Mouse (Mus musculus): ENCODE results near the gene Xpo4.
"Not testable (repeated sequence)": the region's sequence is repeated elsewhere in the genome, so short reads cannot be mapped to it uniquely, and the experiment has no call there.

Xpo4 gene

DNA sequence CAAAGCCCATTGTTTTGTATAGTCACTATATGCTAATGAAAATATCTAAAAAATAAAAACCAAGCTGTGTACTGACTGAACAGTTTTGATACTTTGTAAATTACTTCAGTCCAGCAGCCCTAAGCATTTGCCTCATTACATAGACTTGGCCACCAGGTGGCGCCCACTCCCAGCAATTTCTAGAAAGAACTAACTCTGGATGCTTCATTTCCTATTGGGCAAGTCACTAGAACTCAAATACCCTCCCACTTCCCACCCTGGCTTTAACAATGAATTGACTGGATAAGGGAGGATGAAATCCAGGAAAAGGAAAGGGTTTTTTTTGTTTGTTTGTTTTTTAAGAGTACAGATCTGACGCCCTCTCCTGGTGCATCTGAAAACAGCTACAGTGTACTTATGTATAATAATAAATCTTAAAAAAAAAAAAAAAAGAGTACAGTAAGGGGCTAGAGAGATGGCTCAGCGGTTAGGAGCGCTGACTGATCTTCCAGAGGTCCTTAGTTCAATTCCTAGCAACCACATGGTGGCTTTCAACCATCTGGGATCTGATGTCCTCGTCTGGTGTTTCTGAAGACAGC, 14.8 kb upstream of the Xpo4 start:
- DNase-seq (ENCODE audit: low spot score) = peak; percentile 68

DNA sequence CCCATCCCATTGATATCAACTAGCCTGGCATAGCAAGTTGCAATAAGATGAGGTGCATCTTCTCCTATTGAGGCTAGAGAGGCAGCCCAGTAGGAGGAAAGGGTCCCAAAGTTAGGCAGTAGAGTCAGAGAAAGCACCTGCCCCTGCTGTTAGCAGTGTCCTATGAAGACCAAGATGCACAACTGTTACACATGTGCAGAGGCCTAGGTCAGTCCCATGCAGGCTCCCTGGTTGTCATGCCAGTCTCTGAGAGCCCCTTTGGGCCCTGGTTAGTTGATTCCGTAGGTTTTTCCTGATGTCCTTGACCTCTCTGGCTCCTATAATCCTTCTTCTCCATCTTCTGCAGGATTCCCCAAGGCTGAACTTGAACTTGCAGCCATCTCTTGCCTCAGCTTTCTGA, 14.3 kb upstream of the Xpo4 start:
- DNase-seq (ENCODE audit: low spot score) = no peak

- no peak for DNase-seq (ENCODE audit: low spot score)
Observed at GRCm38 (mm10) chr14:57675481-57675880, 10.3 kb upstream of the Xpo4 start.

GRCm38 (mm10) chr14:57665628-57665950, 359 bp upstream of the Xpo4 start:
- no peak for DNase-seq (ENCODE audit: low spot score)

DNA sequence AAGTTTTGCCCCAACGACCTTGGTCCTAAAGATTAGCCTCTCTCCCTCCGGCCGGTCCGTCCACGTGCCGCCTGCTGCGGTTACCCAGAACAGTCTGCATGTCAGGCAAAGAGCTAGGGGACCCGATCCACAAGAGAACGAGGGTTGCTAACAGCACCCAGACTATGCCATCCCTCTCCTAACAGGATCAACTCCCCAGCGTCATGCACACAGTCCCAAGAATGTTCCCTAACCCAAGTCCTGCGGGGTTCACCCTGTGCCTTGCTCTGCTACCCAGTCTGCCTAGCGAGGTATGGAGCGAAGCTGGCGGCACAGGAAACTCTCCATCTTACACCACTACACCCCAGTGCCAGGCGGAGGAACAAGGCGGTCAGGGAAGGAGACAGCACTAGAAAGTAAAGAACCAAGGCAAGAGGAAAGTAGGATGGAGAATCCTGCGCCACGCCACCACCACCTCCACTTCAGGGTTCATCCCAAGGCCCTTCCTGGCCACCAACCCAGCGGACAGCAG, 864 bp downstream of the Xpo4 start:
- DNase-seq (ENCODE audit: low spot score) = peak; percentile 54

- no peak for DNase-seq (ENCODE audit: low spot score)
Observed at GRCm38 (mm10) chr14:57663630-57664029, 1.6 kb downstream of the Xpo4 start.

- no peak for DNase-seq (ENCODE audit: low spot score)
Observed at GRCm38 (mm10) chr14:57658301-57658700, 6.9 kb downstream of the Xpo4 start.

- DNase-seq (ENCODE audit: low spot score) = no peak
Observed at GRCm38 (mm10) chr14:57657500-57657899, 7.7 kb downstream of the Xpo4 start.

DNA sequence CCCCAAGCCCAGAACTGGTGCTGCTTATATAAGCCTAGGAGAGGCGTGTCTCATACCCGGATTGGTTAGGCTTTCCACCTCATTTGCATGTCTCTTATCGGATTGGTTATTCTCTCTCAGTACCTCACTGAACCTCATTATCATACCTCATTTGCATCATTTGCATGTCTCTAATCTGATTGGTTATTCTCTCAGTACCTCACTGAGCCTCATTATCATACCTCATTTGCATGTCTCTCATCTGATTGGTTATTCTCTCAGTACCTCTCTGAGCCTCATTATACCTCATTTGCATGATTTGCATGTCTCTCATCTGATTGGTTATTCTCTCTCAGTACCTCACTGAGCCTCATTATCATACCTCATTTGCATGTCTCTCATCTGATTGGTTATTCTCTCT, 8.7 kb downstream of the Xpo4 start:
- DNase-seq (ENCODE audit: low spot score) = not testable (repeated sequence)

DNA sequence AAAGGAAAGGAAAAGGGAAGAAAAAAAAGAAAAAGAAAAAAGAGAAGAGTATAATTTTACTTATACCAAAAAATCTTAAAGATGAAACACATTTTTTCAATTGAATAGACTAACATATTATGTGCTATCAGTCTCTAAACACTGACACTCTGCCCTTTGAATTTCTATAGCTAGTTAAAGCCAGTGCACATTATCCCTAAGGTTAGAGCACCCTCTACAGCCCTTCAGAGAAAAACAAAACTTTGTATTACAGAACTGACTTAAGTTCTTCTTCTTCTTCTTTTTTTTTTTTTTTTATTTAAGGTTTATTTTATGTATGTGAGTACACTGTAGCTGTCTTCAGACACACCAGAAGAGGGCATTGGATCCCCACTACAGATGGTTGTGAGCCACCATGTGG, 15.7 kb downstream of the Xpo4 start:
- DNase-seq (ENCODE audit: low spot score) = no peak

GRCm38 (mm10) chr14:57646155-57646554, 19.1 kb downstream of the Xpo4 start:
- DNase-seq (ENCODE audit: low spot score) = no peak

DNA sequence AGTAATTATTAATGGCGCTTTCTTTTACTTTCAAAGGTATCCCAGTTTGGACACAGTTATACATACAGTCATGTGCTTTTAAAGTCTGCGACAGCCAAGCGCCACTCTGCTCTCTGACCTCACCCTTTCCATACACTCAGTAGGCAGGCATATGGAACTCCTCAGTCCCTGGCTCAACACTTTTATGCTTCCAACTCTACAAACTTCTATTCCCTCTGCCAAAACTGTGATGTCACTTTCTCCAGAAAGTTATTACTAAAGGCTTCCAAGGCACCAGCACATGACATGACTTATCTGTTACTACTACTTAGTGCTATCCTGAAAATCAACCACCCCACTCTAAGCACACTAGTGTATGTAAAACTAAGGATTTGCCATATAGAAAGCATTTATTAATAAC, 26.1 kb downstream of the Xpo4 start:
- DNase-seq (ENCODE audit: low spot score) = no peak

GRCm38 (mm10) chr14:57634141-57634540, 31.1 kb downstream of the Xpo4 start:
- no peak for DNase-seq (ENCODE audit: low spot score)

- DNase-seq (ENCODE audit: low spot score) = no peak
Observed at GRCm38 (mm10) chr14:57629595-57629994, 35.6 kb downstream of the Xpo4 start.

- no peak for DNase-seq (ENCODE audit: low spot score)
Observed at GRCm38 (mm10) chr14:57622934-57623333, 42.3 kb downstream of the Xpo4 start.

GRCm38 (mm10) chr14:57621699-57622098, 43.5 kb downstream of the Xpo4 start:
- no peak for DNase-seq (ENCODE audit: low spot score)

- DNase-seq (ENCODE audit: low spot score) = no peak
Observed at GRCm38 (mm10) chr14:57620598-57621236, 44.5 kb downstream of the Xpo4 start.

DNA sequence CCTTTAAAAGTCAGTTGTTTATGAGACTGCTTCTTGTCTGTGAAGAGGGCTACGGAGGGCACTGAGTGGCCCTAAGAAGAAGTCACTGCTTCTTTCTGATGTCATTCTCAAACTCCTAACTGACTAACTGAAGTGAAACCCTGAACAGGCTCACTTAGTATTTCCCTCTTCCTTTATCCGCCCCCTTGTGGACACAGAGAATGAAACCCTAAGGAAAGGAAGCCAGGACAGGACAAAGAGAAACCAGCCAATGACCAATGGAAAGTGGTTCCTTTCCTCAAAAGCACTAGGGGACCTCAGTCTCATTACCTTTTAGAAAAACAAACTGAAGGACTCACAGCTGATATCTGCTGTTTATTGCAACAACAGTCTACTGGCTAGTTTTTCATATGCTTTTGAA, 45.7 kb downstream of the Xpo4 start:
- DNase-seq (ENCODE audit: low spot score) = no peak

DNA sequence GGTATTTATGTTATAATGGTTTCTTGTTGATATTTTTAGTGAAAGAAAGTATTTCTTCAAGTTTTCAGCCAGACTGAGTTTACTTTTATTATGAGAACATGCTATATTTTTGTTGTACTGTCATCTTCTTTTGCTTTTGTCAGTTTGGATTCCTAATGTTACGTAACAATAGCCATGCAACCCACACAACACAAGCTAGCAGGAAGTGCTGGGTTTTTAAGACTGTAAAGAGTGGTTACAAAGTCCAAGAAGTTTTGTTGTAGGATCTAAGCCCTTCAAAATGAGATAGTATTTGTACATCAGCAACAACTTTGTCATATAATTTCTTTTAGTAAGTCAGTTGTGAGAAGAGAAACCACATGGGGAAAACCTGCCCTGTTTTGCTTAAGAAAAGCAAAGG, 47.6 kb downstream of the Xpo4 start:
- no peak for DNase-seq (ENCODE audit: low spot score)

GRCm38 (mm10) chr14:57616339-57616965, 48.8 kb downstream of the Xpo4 start:
- DNase-seq (ENCODE audit: low spot score) = no peak

- DNase-seq (ENCODE audit: low spot score) = no peak
Observed at GRCm38 (mm10) chr14:57615828-57616227, 49.4 kb downstream of the Xpo4 start.

GRCm38 (mm10) chr14:57611034-57611433, 54.2 kb downstream of the Xpo4 start:
- DNase-seq (ENCODE audit: low spot score) = no peak

- DNase-seq (ENCODE audit: low spot score) = no peak
Observed at GRCm38 (mm10) chr14:57609816-57610329, 55.4 kb downstream of the Xpo4 start.
